Mouse (Mus musculus) granulocyte monocyte progenitor cell, adult 5-6 weeks (primary cell): ENCODE results near the gene Vmn1r2. TPM values are rescaled to one million over a fixed set of nuclear protein-coding genes. Genes with fewer than 3 reads are reported as not detected.
"Not testable (repeated sequence)": the region's sequence is repeated elsewhere in the genome, so short reads cannot be mapped to it uniquely, and the experiment has no call there.

Experiments
- ATAC-seq: replicated peaks from 2 replicates; pipeline ENCODE4 v1.8.0; 2016; ENCODE audit warnings: mild to moderate bottlenecking, moderate TSS enrichment, inconsistent platforms; ENCODE audit not compliant: poor library complexity, severe bottlenecking
- total RNA-seq, 2 experiments: library from RNA; stranded (forward) in 1 of 2; stranded (reverse) in 1 of 2; fragments of 200-712, 200-1000 nt in 1 of 2; fragments of >200 nt in 1 of 2; fragmentation: Nextera tagmentation in 1 of 2; gene quantifications; 2 replicates each; pipeline ENCODE4 v1.2.3; 2014 to 2017

The Vmn1r2 gene
- total RNA-seq (2014; fragmentation: Nextera tagmentation) (not detected in 2 replicates), total RNA-seq (2017) (not detected in 2 replicates)

- not testable (repeated sequence) for ATAC-seq
These were observed at the start of gene Vmn1r2 for GRCm38 (mm10) chr4:3167020-3167419. Gene Vmn1r2 (plus strand): TSS chr4:3167320.

- peak; percentile 67 for ATAC-seq
These were observed 19.2 kb upstream of the Vmn1r2 start for GRCm38 (mm10) chr4:3147926-3148325.

GRCm38 (mm10) chr4:3153320-3153719 lies 13.8 kb upstream of the Vmn1r2 start:
- not testable (repeated sequence) for ATAC-seq

- not testable (repeated sequence) for ATAC-seq
These were observed 2.7 kb upstream of the Vmn1r2 start for GRCm38 (mm10) chr4:3164429-3164828.

GRCm38 (mm10) chr4:3165046-3165445 lies 2.1 kb upstream of the Vmn1r2 start:
- peak; percentile 40; the same call in 1 of the 2 replicates for ATAC-seq

- not testable (repeated sequence) for ATAC-seq
These were observed 7.5 kb downstream of the Vmn1r2 start for GRCm38 (mm10) chr4:3174586-3174985.

GRCm38 (mm10) chr4:3175756-3176155 lies 8.6 kb downstream of the Vmn1r2 start:
- ATAC-seq: not testable (repeated sequence)

GRCm38 (mm10) chr4:3176195-3176594 lies 9.1 kb downstream of the Vmn1r2 start:
- not testable (repeated sequence) for ATAC-seq

GRCm38 (mm10) chr4:3176746-3177490 lies 9.8 kb downstream of the Vmn1r2 start:
- ATAC-seq: not testable (repeated sequence)

GRCm38 (mm10) chr4:3185258-3185657 lies 18.1 kb downstream of the Vmn1r2 start, which contains the start of gene Vmn1r3:
Gene Vmn1r3 (minus strand): TSS chr4:3185358.
- ATAC-seq: not testable (repeated sequence)

GRCm38 (mm10) chr4:3209643-3210217 lies 42.6 kb downstream of the Vmn1r2 start:
- peak; percentile 42; the same call in 1 of the 2 replicates for ATAC-seq

GRCm38 (mm10) chr4:3213349-3213748 lies 46.2 kb downstream of the Vmn1r2 start:
- not testable (repeated sequence) for ATAC-seq

- ATAC-seq: not testable (repeated sequence)
These were observed 49.3 kb downstream of the Vmn1r2 start for GRCm38 (mm10) chr4:3216382-3216781.

Other genes with a start within 250 kb of the Vmn1r2 start
- gene Vmn1r3, start 18.0 kb downstream of the Vmn1r2 start, total RNA-seq (2014; fragmentation: Nextera tagmentation): not detected in 2 replicates
- gene Vmn1r3, start 18.0 kb downstream of the Vmn1r2 start, total RNA-seq (2017): not detected in 2 replicates